Mouse (Mus musculus) liver, embryonic 11.5 days (tissue): ENCODE data around the gene Fxyd5. TPM values are rescaled to one million over a fixed set of nuclear protein-coding genes. Genes with fewer than 3 reads are reported as not detected.
A peak's percentile ranks its signal among the peaks of the same experiment; 100 is the strongest.

Source experiments
- ATAC-seq: fragments of 200-750 bp; cut with Nextera tagmentation; replicated peaks from 2 replicates; pipeline ENCODE4 v1.8.0; 2017; ENCODE audit warnings: moderate number of reproducible peaks, mild to moderate bottlenecking, moderate TSS enrichment, moderate library complexity; ENCODE audit not compliant: low FRiP score
- DNase-seq: peaks from one replicate; pipeline ENCODE4 v3.0.0-alpha.2; 2017; ENCODE audit warnings: low spot score
- H3K27ac ChIP-seq: fragments of 300-500 bp; sonication (generic); 2 replicates; pipeline ENCODE4 v1.5.1; 2014; ENCODE audit warnings: mild to moderate bottlenecking, low read depth, low read length, control low read depth
- H3K27me3 ChIP-seq: fragments of 300-500 bp; sonication (generic); replicated peaks from 2 replicates; pipeline ENCODE4 v1.6.1; 2014; ENCODE audit warnings: low read length, mixed read lengths; ENCODE audit not compliant: control insufficient read depth, insufficient read depth
- H3K36me3 ChIP-seq: fragments of 300-500 bp; sonication (generic); 2 replicates; pipeline ENCODE4 v1.6.1; 2014; ENCODE audit warnings: mild to moderate bottlenecking, low read length, moderate library complexity, mixed read lengths; ENCODE audit not compliant: control insufficient read depth, insufficient read depth
- H3K4me1 ChIP-seq: fragments of 300-500 bp; sonication (generic); replicated peaks from 2 replicates; pipeline ENCODE4 v1.6.1; 2014; ENCODE audit warnings: low read length, mixed read lengths; ENCODE audit not compliant: control insufficient read depth, insufficient read depth
- H3K4me2 ChIP-seq: fragments of 300-500 bp; sonication (generic); 2 replicates; pipeline ENCODE4 v1.6.1; 2014; ENCODE audit warnings: mild to moderate bottlenecking, control low read depth, moderate library complexity
- H3K4me3 ChIP-seq: fragments of 300-500 bp; sonication (generic); 2 replicates; pipeline ENCODE4 v1.5.1; 2014; ENCODE audit warnings: low read depth, low read length, control low read depth
- H3K9ac ChIP-seq: fragments of 300-500 bp; sonication (generic); 2 replicates; pipeline ENCODE4 v1.6.1; 2014; ENCODE audit warnings: low read depth, low read length, control low read depth
- H3K9me3 ChIP-seq: fragments of 300-500 bp; sonication (generic); 2 replicates; pipeline ENCODE4 v1.6.1; 2016; ENCODE audit warnings: low read length, inconsistent platforms, mixed read lengths; ENCODE audit not compliant: control insufficient read depth
- WGBS: fragments of 180-500 bp; shearing (Covaris S2); extraction: QIAGEN DNeasy Blood & Tissue Kit; methylation state at CpG from one replicate; pipeline ENCODE4 v1.1.7; 2014; 5-methylcytosine and 5-hydroxymethylcytosine counted together
- polyA plus RNA-seq: library from polyadenylated mRNA; unstranded; fragments of >200 nt; fragmentation: Nextera tagmentation; extraction: Ambion mirVana; gene quantifications from 2 replicates; pipeline ENCODE4 v1.2.1, GENCODE M21; 2014

Gene Fxyd5
- polyA plus RNA-seq, 1 experiment from 2014 or later: 28.1 TPM

DNA sequence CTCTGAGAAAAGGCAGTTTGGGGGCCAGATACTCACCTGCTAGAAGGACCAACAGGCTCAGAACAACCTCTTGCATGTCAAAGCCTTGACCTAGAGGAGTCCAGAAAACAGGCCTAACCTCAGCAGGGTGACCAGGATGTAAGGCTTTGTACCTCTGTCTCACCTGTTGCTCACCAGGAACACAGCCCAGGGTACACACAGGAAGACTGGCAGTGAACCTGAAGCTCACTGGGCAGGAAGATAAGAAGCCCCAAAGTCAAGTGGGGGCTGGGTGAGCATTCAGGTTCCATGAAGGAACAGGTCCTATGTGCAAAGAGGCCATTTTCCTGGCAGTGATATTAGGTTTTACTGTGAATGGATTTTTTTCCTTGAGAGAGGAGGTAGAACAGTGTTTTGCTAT is 31.3 kb upstream of the Fxyd5 start:
- Histone ChIP-seq H3K4me3 (no peak overlapping the region), H3K9ac (no peak overlapping the region), H3K36me3 (no peaks in the 10 kb centered on the region), H3K4me1 (no peaks in the 10 kb centered on the region), H3K9me3 (no peaks in the 10 kb centered on the region), H3K27ac (no peak overlapping the region), H3K4me2 (no peak overlapping the region), H3K27me3 (no peaks in the 10 kb centered on the region; the same call in 1 of the 2 replicates)
- no peak for ATAC-seq
- DNase-seq: no peak

DNA sequence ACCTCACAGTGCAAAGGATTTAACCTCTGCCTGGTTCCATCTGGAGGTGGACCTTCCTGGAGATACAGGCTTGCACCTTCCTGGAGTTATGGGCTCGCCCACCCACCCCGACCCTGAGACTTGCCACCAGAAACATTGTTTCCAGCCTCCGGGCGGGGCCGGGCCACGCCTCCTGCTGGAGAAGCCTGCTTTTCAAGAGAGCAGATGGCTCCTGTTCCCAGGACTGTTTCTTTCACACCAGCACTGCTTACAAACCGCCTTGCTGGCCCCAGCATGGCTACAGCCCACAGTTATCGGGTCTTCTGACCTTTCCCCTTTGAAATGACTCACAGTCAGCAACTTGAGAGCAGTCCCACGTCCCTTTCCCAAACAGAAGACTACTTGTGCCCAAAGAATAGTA is 30.0 kb upstream of the Fxyd5 start:
- no peak for ATAC-seq
- Histone ChIP-seq H3K9me3 (no peaks in the 10 kb centered on the region), H3K4me2 (no peak overlapping the region), H3K4me1 (no peaks in the 10 kb centered on the region), H3K27ac (no peak overlapping the region), H3K9ac (no peak overlapping the region), H3K4me3 (no peak overlapping the region), H3K36me3 (no peaks in the 10 kb centered on the region), H3K27me3 (no peaks in the 10 kb centered on the region; the same call in 1 of the 2 replicates)
- no peak for DNase-seq
- WGBS: 50% methylated on average over 9 of the region's 9 CpGs

- no peak overlapping the region for H3K27ac ChIP-seq
Measured at GRCm38 (mm10) chr7:31070324-31070723, 28.0 kb upstream of the Fxyd5 start.

DNA sequence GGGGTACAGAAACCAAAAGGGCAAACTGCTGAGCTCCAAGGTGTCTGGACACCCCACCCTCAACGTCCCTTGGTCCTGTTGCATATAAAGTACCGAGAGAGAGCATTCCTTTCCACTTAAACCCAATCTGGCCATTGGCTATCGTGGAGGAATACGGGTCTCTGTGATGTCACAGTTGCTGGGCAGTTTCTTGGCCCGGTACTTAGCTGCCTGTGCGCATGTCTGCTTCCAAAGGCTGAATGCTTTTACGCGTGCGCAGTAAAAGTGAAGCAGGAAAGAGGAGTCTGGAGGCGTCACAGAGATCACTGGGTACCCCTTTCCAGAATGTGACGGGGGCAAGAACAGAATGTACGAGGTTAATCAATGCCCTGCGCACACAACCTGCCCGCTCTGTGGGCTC is 27.2 kb upstream of the Fxyd5 start:
- H3K4me2 ChIP-seq: no peak overlapping the region
- no peaks in the 10 kb centered on the region; the same call in 1 of the 2 replicates for H3K27me3 ChIP-seq
- DNase-seq (no peak), ATAC-seq (no peak)
- 82% methylated on average over 14 of the region's 14 CpGs for WGBS
- H3K4me3 ChIP-seq: no peak overlapping the region
- no peak overlapping the region for H3K9ac ChIP-seq
- no peak overlapping the region for H3K27ac ChIP-seq
- H3K4me1 ChIP-seq: no peaks in the 10 kb centered on the region
- H3K9me3 ChIP-seq: no peaks in the 10 kb centered on the region
- no peaks in the 10 kb centered on the region for H3K36me3 ChIP-seq

More at GRCm38 (mm10) chr7:31070324-31070723, 28.0 kb upstream of the Fxyd5 start:
- Histone ChIP-seq H3K4me3 (no peak overlapping the region), H3K27me3 (no peaks in the 10 kb centered on the region; the same call in 1 of the 2 replicates), H3K36me3 (no peaks in the 10 kb centered on the region), H3K4me2 (no peak overlapping the region), H3K9me3 (no peaks in the 10 kb centered on the region), H3K4me1 (no peaks in the 10 kb centered on the region), H3K9ac (no peak overlapping the region)
- ATAC-seq (no peak), DNase-seq (no peak)
- WGBS: 69% methylated on average over 6 of the region's 6 CpGs

GRCm38 (mm10) chr7:31067836-31068235 is 25.6 kb upstream of the Fxyd5 start:
- WGBS: 52% methylated on average over 5 of the region's 5 CpGs
- no peak overlapping the region for H3K9ac ChIP-seq
- H3K4me2 ChIP-seq: no peak overlapping the region
- no peak for ATAC-seq
- H3K4me1 ChIP-seq: no peaks in the 10 kb centered on the region
- no peaks in the 10 kb centered on the region for H3K9me3 ChIP-seq
- H3K4me3 ChIP-seq: no peak overlapping the region
- DNase-seq: no peak
- no peaks in the 10 kb centered on the region for H3K27me3 ChIP-seq
- H3K27ac ChIP-seq: no peak overlapping the region
- H3K36me3 ChIP-seq: no peaks in the 10 kb centered on the region

DNA sequence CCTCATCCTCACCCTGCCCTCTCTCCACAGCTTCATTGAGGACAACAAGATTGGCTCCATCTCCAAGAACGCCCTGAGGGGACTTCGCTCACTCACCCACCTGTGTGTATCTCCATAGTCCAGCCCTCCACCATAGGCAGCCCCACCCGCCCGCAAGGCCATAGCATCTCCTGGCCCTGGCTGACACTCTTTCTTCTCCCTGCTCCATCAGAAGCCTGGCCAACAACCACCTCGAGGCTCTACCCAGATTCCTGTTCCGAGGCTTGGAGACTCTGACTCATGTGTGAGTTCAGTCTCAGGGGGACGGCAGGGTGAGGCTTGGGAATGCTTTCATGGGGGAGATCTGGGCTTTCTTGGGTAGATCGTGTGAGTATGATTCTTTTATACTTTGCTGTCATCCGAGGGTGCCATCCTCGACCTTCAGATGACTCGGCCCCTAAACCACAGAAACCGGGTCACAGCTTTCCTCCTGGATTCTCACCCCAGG is 20.8 kb upstream of the Fxyd5 start:
- H3K9ac ChIP-seq: no peak overlapping the region

DNA sequence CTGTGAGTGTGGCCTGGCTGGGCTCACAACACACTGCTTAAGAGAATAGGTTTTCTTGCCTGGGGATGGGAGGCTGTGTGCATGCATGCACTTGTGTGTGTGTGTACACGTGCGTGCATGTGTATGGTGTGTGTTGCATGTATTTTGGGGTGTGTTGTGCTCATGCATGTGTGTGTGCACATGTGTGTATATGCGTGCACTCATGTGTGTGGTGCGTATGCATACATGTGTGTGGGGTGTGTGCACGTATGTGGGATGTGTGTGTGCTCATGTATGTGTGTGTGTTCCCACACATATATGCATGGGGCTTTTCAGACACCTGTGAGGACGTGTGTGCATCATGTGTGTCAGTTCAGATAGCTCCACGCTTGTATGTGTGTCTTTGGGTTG is 18.3 kb upstream of the Fxyd5 start:
- H3K4me1 ChIP-seq: peaks cover 3% of the 10 kb centered on the region; the same call in 1 of the 2 replicates
- H3K9ac ChIP-seq: no peak overlapping the region
- H3K4me2 ChIP-seq: no peak overlapping the region
- DNase-seq (no peak), ATAC-seq (no peak)
- H3K9me3 ChIP-seq: no peaks in the 10 kb centered on the region
- no peaks in the 10 kb centered on the region for H3K36me3 ChIP-seq
- 83% methylated on average over 7 of the region's 7 CpGs for WGBS
- H3K27me3 ChIP-seq: no peaks in the 10 kb centered on the region
- H3K27ac ChIP-seq: no peak overlapping the region
- no peak overlapping the region for H3K4me3 ChIP-seq

More for the DNA sequence above, 20.8 kb upstream of the Fxyd5 start:
- no peaks in the 10 kb centered on the region; the same call in 1 of the 2 replicates for H3K4me1 ChIP-seq
- H3K27ac ChIP-seq: no peak overlapping the region
- 76% methylated on average over 12 of the region's 12 CpGs for WGBS
- H3K9me3 ChIP-seq: no peaks in the 10 kb centered on the region
- no peaks in the 10 kb centered on the region for H3K36me3 ChIP-seq
- H3K4me2 ChIP-seq: no peak overlapping the region
- ATAC-seq (no peak), DNase-seq (no peak)
- no peaks in the 10 kb centered on the region for H3K27me3 ChIP-seq
- H3K4me3 ChIP-seq: no peak overlapping the region

DNA sequence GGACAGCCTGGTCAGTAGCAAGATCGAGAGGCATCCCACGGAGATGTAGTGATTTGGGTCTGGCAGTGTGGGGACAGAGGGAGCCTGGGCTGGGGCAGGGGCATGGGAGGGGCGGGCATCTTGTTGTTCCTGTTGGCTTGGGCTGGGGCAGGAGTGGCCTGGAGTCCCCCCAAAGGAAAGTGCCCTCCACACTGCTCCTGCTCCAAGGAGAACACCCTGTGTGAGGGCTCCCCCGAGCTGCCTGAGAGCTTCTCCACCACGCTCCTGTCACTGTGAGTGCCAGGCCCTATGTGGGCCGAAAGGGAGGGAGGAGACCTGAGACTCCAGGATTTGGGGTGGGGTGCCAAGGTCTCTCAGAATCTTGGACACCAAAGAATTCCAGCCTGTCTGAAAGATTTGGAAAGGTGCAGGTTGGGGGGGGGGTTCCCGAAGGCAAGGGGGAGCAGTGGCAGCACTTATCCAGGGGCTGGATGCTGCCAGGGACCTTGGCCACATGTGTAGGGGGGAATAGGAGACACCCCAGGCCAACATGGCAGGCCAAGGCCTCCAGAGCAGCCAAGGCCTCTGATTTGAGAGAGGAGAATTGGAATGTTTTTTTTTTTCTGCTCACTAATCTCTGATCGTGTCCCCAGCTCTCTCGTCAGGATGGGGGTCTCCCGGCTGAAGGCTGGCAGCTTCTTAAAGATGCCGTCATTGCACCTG is 17.8 kb upstream of the Fxyd5 start:
- ATAC-seq (no peak), DNase-seq (no peak)
- no peaks in the 10 kb centered on the region for H3K27me3 ChIP-seq
- H3K4me1 ChIP-seq: peaks cover 3% of the 10 kb centered on the region; the same call in 1 of the 2 replicates
- H3K9ac ChIP-seq: no peak overlapping the region
- no peaks in the 10 kb centered on the region for H3K36me3 ChIP-seq
- H3K4me2 ChIP-seq: no peak overlapping the region
- 68% methylated on average over 11 of the region's 11 CpGs for WGBS
- no peak overlapping the region for H3K27ac ChIP-seq
- H3K4me3 ChIP-seq: no peak overlapping the region
- no peaks in the 10 kb centered on the region for H3K9me3 ChIP-seq

DNA sequence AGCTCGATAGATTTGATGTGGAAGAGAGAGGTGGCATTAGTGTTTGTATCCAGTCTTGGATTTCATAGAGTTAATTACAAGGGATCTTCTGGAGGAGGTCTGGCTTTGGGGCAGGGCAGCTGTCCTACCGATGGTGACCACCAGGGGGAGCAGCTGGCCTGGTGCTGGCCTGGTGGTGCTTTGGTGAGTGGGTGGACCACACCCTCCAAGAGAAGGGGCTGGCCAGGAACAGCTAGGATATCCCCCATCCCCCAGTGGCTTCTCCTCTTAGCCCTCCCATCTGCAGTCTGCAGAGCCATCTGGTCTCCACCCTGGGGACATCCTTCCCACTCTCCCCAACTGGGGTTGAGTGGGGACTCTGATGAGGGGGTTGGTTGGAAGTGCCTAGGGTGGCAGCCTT is 16.8 kb upstream of the Fxyd5 start, which contains the start of gene Lgi4:
TSS of gene Lgi4 (plus strand) at position 235 of the 400 bp plus-strand sequence.
- H3K9ac ChIP-seq: no peak within 1 kb of the TSS
- peak; percentile 43 for ATAC-seq
- H3K4me3 ChIP-seq: no peak within 1 kb of the TSS
- H3K4me1 ChIP-seq: peaks cover 6% of the 10 kb centered on the region
- no peaks in the 10 kb centered on the region for H3K9me3 ChIP-seq
- H3K27ac ChIP-seq: no peak within 1 kb of the TSS
- peak; percentile 84 for DNase-seq
- H3K27me3 ChIP-seq: peaks cover 5% of the 10 kb centered on the region; the same call in 1 of the 2 replicates
- 2% methylated on average over 2 of the region's 2 CpGs for WGBS
- no peaks in the 10 kb centered on the region for H3K36me3 ChIP-seq
- no peak within 1 kb of the TSS for H3K4me2 ChIP-seq
